Mouse (Mus musculus): ENCODE results near the gene Unc119b. TPM values are rescaled to one million over a fixed set of nuclear protein-coding genes. Genes with fewer than 3 reads are reported as not detected.
"Not testable (repeated sequence)": the region's sequence is repeated elsewhere in the genome, so short reads cannot be mapped to it uniquely, and the experiment has no call there.

Gene Unc119b
- polyA plus RNA-seq, 1 experiment from 2014 or later, result 8.0 TPM

DNA sequence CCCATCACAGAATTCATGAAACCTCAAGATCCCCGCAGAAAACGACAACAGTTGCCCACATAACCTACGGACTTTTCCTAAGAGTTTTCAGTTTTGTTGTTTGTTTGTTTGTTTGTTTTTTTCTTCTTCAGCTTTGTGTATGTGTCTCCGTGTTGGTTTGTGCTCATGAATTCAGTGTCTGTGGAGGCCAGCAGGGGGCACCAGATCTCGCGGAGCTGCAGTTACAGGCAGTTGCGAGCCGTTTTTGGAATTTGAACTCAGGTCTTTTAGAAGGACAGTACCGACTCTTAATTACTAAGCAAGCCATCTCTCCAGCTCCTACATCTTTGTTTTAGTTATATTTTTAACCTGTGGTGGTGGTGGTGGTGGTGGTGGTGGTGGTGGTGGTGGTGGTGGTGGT lies 30.6 kb upstream of the Unc119b start:
- H3K9ac ChIP-seq (replicated peaks), result no peak overlapping the region
- no peak overlapping the region for H3K4me2 ChIP-seq (ENCODE audit: low read depth, low read length)
- H3K27me3 ChIP-seq (ENCODE audit: insufficient read depth, low read length), result no peaks in the 10 kb centered on the region
- H3K9me3 ChIP-seq (ENCODE audit: low read length), result no peaks in the 10 kb centered on the region
- no peak for ATAC-seq
- no peak for TF ChIP-seq EP300 (IDR thresholded peaks at IDR 0.05; ENCODE audit: low read depth)
- peak; percentile 58 for TF ChIP-seq CTCF (IDR thresholded peaks at IDR 0.05; ENCODE audit: low read depth)
- no peak overlapping the region for H3K27ac ChIP-seq (ENCODE audit: low read depth)
- no peaks in the 10 kb centered on the region for H3K36me3 ChIP-seq (replicated peaks; ENCODE audit: insufficient read depth, low read length)
- no peak for DNase-seq
- H3K4me1 ChIP-seq (ENCODE audit: insufficient read depth), result peaks cover 27% of the 10 kb centered on the region
- no peak overlapping the region for H3K4me3 ChIP-seq (ENCODE audit: low read depth, low read length)
- 65% methylated on average over 9 of the region's 9 CpGs for WGBS (ENCODE audit: insufficient replicate concordance)

- H3K27ac ChIP-seq (ENCODE audit: low read depth); ATAC-seq; H3K4me2 ChIP-seq (ENCODE audit: low read depth, low read length); H3K9me3 ChIP-seq (ENCODE audit: low read length); H3K4me3 ChIP-seq (ENCODE audit: low read depth, low read length); H3K36me3 ChIP-seq (replicated peaks; ENCODE audit: insufficient read depth, low read length); H3K27me3 ChIP-seq (ENCODE audit: insufficient read depth, low read length); H3K9ac ChIP-seq (replicated peaks); DNase-seq: not testable (repeated sequence)
- 77% methylated on average over 4 of the region's 4 CpGs for WGBS (ENCODE audit: insufficient replicate concordance)
- peaks cover 27% of the 10 kb centered on the region for H3K4me1 ChIP-seq (ENCODE audit: insufficient read depth)
Observed at GRCm38 (mm10) chr5:115164446-115164845, 29.7 kb upstream of the Unc119b start.

DNA sequence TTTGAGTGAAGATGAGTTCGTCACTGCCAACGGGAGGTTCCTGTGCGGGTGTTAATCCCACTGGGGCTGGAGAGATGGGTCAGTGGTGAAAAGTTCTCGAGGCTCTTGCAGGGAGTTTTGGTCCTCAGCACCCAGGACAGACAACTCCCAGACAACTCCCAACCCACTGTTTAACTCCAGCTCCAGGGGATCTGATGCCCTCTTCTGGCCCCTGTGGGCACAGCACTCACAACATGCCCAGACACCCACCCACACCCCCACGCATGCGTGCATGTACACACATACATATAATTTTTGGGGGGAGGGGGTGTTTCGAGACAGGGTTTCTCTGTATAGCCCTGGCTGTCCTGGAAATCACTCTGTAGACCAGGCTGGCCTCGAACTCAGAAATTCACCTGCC lies 28.8 kb upstream of the Unc119b start:
- H3K36me3 ChIP-seq (replicated peaks; ENCODE audit: insufficient read depth, low read length), result no peaks in the 10 kb centered on the region
- H3K4me2 ChIP-seq (ENCODE audit: low read depth, low read length), result no peak overlapping the region
- TF ChIP-seq EP300 (IDR thresholded peaks at IDR 0.05; ENCODE audit: low read depth), result no peak
- peak; percentile 68 for TF ChIP-seq CTCF (IDR thresholded peaks at IDR 0.05; ENCODE audit: low read depth)
- H3K9me3 ChIP-seq (ENCODE audit: low read length), result no peaks in the 10 kb centered on the region
- ATAC-seq, result no peak
- no peak overlapping the region for H3K27ac ChIP-seq (ENCODE audit: low read depth)
- H3K9ac ChIP-seq (replicated peaks), result no peak overlapping the region
- H3K4me1 ChIP-seq (ENCODE audit: insufficient read depth), result peaks cover 29% of the 10 kb centered on the region
- H3K4me3 ChIP-seq (ENCODE audit: low read depth, low read length), result no peak overlapping the region
- peak; percentile 65 for DNase-seq
- no peaks in the 10 kb centered on the region for H3K27me3 ChIP-seq (ENCODE audit: insufficient read depth, low read length)
- 48% methylated on average over 8 of the region's 8 CpGs for WGBS (ENCODE audit: insufficient replicate concordance)

DNA sequence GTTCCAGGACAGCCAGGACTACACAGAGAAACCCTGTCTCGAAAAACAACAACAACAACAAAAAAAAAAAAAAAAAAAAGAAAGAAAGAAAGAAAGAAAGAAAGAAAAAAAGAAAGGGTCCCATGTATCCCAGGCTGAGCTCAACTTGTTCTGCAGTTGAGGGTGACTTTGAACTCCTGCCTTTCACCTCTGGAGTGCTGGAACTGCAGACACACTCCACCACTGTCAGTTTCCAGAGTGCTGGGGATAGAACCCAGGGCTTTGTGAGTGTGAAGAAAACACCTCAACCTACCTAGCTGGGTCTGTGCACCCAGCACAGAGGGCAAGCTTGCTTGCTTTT lies 27.1 kb upstream of the Unc119b start:
- DNase-seq; H3K27ac ChIP-seq (ENCODE audit: low read depth); H3K4me2 ChIP-seq (ENCODE audit: low read depth, low read length); ATAC-seq; H3K27me3 ChIP-seq (ENCODE audit: insufficient read depth, low read length); H3K9ac ChIP-seq (replicated peaks); H3K4me3 ChIP-seq (ENCODE audit: low read depth, low read length); H3K9me3 ChIP-seq (ENCODE audit: low read length); H3K36me3 ChIP-seq (replicated peaks; ENCODE audit: insufficient read depth, low read length): not testable (repeated sequence)
- peaks cover 22% of the 10 kb centered on the region for H3K4me1 ChIP-seq (ENCODE audit: insufficient read depth)
- WGBS (ENCODE audit: insufficient replicate concordance), result 83% methylated on average over 1 of the region's 1 CpGs

DNA sequence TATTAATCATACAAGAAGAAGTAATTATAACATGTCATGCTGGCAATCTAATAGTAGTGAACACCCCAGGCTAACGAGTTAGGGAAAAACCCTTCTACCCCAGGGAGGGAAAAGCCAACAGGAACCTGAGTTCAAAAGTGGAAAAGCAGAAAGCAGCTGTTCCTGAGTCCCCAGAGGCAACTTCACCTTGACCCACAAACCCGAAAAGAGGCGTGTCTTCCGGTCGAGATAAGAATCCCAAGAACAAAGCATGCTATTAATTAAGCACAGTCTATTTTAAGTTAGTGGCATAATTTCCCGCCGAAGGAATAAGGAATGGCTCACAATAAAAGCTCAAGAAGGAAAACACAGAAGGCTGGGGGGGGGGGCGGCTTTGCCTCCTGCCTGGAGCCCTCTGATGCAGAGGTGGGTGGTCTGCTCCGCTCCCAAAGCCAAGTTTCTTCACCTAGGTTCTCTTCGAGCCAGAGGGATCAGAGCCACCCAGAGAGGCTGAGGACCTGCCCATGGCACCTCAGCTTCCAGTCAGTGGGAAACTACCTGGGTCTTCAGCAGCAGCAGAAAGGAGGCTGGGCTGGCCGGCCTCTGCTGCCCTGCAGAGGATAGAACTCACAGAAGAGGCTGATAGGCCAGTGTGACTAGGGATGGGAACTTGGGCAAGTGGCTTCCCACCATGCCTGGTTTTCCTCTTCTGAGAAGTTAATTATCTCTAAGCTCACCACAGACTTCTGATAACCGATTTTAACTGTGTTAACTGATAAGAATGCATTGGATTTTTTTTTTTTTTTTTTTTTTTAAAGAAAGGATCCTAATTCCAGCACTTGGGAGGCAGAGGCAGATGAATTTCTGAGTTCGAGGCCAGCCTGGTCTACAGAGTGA lies 26.5 kb upstream of the Unc119b start:
- Histone ChIP-seq H3K4me1 (ENCODE audit: insufficient read depth) (peaks cover 19% of the 10 kb centered on the region), H3K27me3 (ENCODE audit: insufficient read depth, low read length) (no peaks in the 10 kb centered on the region), H3K9me3 (ENCODE audit: low read length) (no peaks in the 10 kb centered on the region), H3K27ac (ENCODE audit: low read depth) (no peak overlapping the region), H3K4me3 (ENCODE audit: low read depth, low read length) (no peak overlapping the region), H3K9ac (replicated peaks) (no peak overlapping the region), H3K36me3 (replicated peaks; ENCODE audit: insufficient read depth, low read length) (no peaks in the 10 kb centered on the region), H3K4me2 (ENCODE audit: low read depth, low read length) (peak overlapping the region; percentile 38; the same call in 1 of the 2 replicates)
- WGBS (ENCODE audit: insufficient replicate concordance), result 32% methylated on average over 13 of the region's 13 CpGs
- TF ChIP-seq CTCF (IDR thresholded peaks at IDR 0.05; ENCODE audit: low read depth), result no peak
- TF ChIP-seq EP300 (IDR thresholded peaks at IDR 0.05; ENCODE audit: low read depth), result no peak
- DNase-seq (no peak), ATAC-seq (no peak)

DNA sequence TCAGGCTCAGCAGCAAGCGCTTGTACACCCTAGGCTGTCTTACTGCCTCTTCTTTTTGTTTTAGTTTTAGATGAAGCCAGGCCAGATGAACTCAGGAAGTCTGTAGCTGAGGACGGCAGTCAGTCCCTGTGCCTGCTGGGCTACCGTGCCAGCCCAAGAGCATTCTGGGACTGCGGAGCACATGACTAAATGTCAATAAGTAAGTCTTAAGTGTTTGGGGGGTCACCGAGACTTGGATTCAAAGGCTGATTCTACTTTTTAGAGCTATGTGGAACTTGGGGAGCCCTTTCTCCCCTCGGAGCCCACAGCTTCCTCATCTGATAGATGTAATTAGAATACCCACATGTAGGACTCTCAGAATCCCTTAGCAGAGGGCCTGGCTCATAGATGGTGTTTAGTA lies 25.9 kb upstream of the Unc119b start:
- H3K4me3 ChIP-seq (ENCODE audit: low read depth, low read length), result no peak overlapping the region
- WGBS (ENCODE audit: insufficient replicate concordance), result 41% methylated on average over 6 of the region's 6 CpGs
- no peaks in the 10 kb centered on the region for H3K9me3 ChIP-seq (ENCODE audit: low read length)
- no peak overlapping the region for H3K9ac ChIP-seq (replicated peaks)
- DNase-seq (no peak), ATAC-seq (no peak)
- H3K4me2 ChIP-seq (ENCODE audit: low read depth, low read length), result no peak overlapping the region
- TF ChIP-seq EP300 (IDR thresholded peaks at IDR 0.05; ENCODE audit: low read depth) (no peak), CTCF (IDR thresholded peaks at IDR 0.05; ENCODE audit: low read depth) (no peak)
- peaks cover 23% of the 10 kb centered on the region for H3K4me1 ChIP-seq (ENCODE audit: insufficient read depth)
- no peak overlapping the region for H3K27ac ChIP-seq (ENCODE audit: low read depth)
- no peaks in the 10 kb centered on the region for H3K27me3 ChIP-seq (ENCODE audit: insufficient read depth, low read length)
- H3K36me3 ChIP-seq (replicated peaks; ENCODE audit: insufficient read depth, low read length), result no peaks in the 10 kb centered on the region

Measured in liver, postnatal 0 days (tissue).